Mouse (Mus musculus): ENCODE results near the gene Casp6.
A peak's percentile ranks its signal among the peaks of the same experiment; 100 is the strongest.

Gene Casp6

GRCm38 (mm10) chr3:129923581-129923980 is 22.4 kb downstream of the Casp6 start:
- no peak for DNase-seq

- DNase-seq: no peak
Observed at GRCm38 (mm10) chr3:129925861-129926260, 24.6 kb downstream of the Casp6 start.

- no peak for DNase-seq
Observed at GRCm38 (mm10) chr3:129930213-129930778, 29.1 kb downstream of the Casp6 start.

- peak in 1 of 2 experiments; percentile 14 for DNase-seq
Observed at GRCm38 (mm10) chr3:129932443-129932842, 31.2 kb downstream of the Casp6 start.

- DNase-seq: no peak
Observed at GRCm38 (mm10) chr3:129936561-129936960, 35.3 kb downstream of the Casp6 start.

- peak in 1 of 2 experiments; percentile 5 for DNase-seq
Observed at GRCm38 (mm10) chr3:129937848-129938247, 36.6 kb downstream of the Casp6 start.

- no peak for DNase-seq
Observed at GRCm38 (mm10) chr3:129939058-129939457, 37.8 kb downstream of the Casp6 start.

GRCm38 (mm10) chr3:129940780-129941179 is 39.6 kb downstream of the Casp6 start:
- no peak for DNase-seq

GRCm38 (mm10) chr3:129941291-129941690 is 40.1 kb downstream of the Casp6 start:
- DNase-seq: no peak

GRCm38 (mm10) chr3:129943813-129944212 is 42.6 kb downstream of the Casp6 start:
- DNase-seq: no peak

GRCm38 (mm10) chr3:129946217-129946914 is 45.1 kb downstream of the Casp6 start:
- DNase-seq: no peak

- no peak for DNase-seq
Observed at GRCm38 (mm10) chr3:129948359-129948758, 47.1 kb downstream of the Casp6 start.

GRCm38 (mm10) chr3:129949158-129949773 is 48.0 kb downstream of the Casp6 start:
- DNase-seq: no peak

- DNase-seq: no peak
Observed at GRCm38 (mm10) chr3:129953296-129953695, 52.1 kb downstream of the Casp6 start.

GRCm38 (mm10) chr3:129962533-129962932 is 61.3 kb downstream of the Casp6 start:
- DNase-seq: no peak
